Comparison of ENCODE assay signal across 18 mouse cellular contexts in genomic region chr9:86388538-86388937, GRCm38 (mm10).
"Had no signal": no experiment of that assay in that cellular context is flagged by ENCODE, and none has a peak within 500 bp of the region (broad histone marks: within the 10 kb centered on the region; RNA-seq: fewer than 3 reads in every experiment).

No protein-coding gene starts in this region.

- ATAC-seq: intestine, postnatal 0 days; liver, embryonic 12.5 days had no signal

- H3K4me2 ChIP-seq: limb, embryonic 13.5 days; liver, embryonic 12.5 days; liver, embryonic 15.5 days; lung, embryonic 15.5 days; neural tube, embryonic 13.5 days had no signal

- H3K9ac ChIP-seq: limb, embryonic 13.5 days; liver, embryonic 12.5 days; liver, embryonic 15.5 days; lung, embryonic 15.5 days; neural tube, embryonic 13.5 days had no signal

- H3K36me3 ChIP-seq: limb, embryonic 10.5 days; limb, embryonic 13.5 days; liver, embryonic 12.5 days; liver, embryonic 15.5 days; lung, embryonic 15.5 days; neural tube, embryonic 13.5 days had no signal

- H3K4me1 ChIP-seq: lung, embryonic 15.5 days; neural tube, embryonic 13.5 days had no signal

- DNase-seq: kidney, adult 2 months; kidney, postnatal 14 days; kidney, postnatal 4 days; layer of hippocampus, adult 9-11 months; liver; lung, adult 18-20 months; lung, postnatal 14 days; lung, postnatal 4 days; thymus, postnatal 25 days had no signal

- H3K4me3 ChIP-seq: limb, embryonic 10.5 days; limb, embryonic 13.5 days; liver, embryonic 12.5 days; liver, embryonic 15.5 days; lung, embryonic 15.5 days; myocyte; neural tube, embryonic 13.5 days had no signal

- H3K9me3 ChIP-seq: limb, embryonic 10.5 days; limb, embryonic 13.5 days; liver, embryonic 12.5 days; liver, embryonic 15.5 days; lung, embryonic 15.5 days had no signal

- H3K27ac ChIP-seq: limb, embryonic 10.5 days; limb, embryonic 13.5 days; liver, embryonic 12.5 days; liver, embryonic 15.5 days; lung, embryonic 15.5 days; neural tube, embryonic 13.5 days; stomach, postnatal 0 days had no signal

- H3K27me3 ChIP-seq: limb, embryonic 13.5 days; liver, embryonic 12.5 days; liver, embryonic 15.5 days; lung, embryonic 15.5 days; neural tube, embryonic 13.5 days had no signal
